Mouse (Mus musculus): Measurements from ENCODE around the gene Cdk15. TPM values are rescaled to one million over a fixed set of nuclear protein-coding genes. Genes with fewer than 3 reads are reported as not detected.

Gene Cdk15
- polyA plus RNA-seq, 1 experiment from 2014 or later: 1.3 TPM

GRCm38 (mm10) chr1:59317397-59317796 lies 60.7 kb downstream of the Cdk15 start:
- H3K4me1 ChIP-seq (replicated peaks): peaks cover 71% of the 10 kb centered on the region
- 0 out of 2 replicates have a peak overlapping the region, but pooled peaks have one; percentile 56 for H3K27ac ChIP-seq
- DNase-seq (ENCODE audit: low spot score): no peak
- H3K27me3 ChIP-seq (ENCODE audit: insufficient read depth, poor library complexity, severe bottlenecking): peaks cover 40% of the 10 kb centered on the region
- no peak overlapping the region for H3K4me3 ChIP-seq
- WGBS: 79% methylated on average over 1 of the region's 1 CpGs
- H3K9me3 ChIP-seq: no peaks in the 10 kb centered on the region
- H3K36me3 ChIP-seq: no peaks in the 10 kb centered on the region

- Histone ChIP-seq H3K4me3 (no peak overlapping the region), H3K4me1 (replicated peaks) (peaks cover 64% of the 10 kb centered on the region), H3K36me3 (no peaks in the 10 kb centered on the region), H3K27ac (no peak overlapping the region), H3K27me3 (ENCODE audit: insufficient read depth, poor library complexity, severe bottlenecking) (peaks cover 30% of the 10 kb centered on the region), H3K9me3 (0 out of 2 replicates have a peak, but pooled peaks cover 5% of the 10 kb centered on the region)
- 71% methylated on average over 5 of the region's 5 CpGs for WGBS
- DNase-seq (ENCODE audit: low spot score): no peak
These were observed 62.2 kb downstream of the Cdk15 start for GRCm38 (mm10) chr1:59318878-59319277.

- H3K27me3 ChIP-seq (ENCODE audit: insufficient read depth, poor library complexity, severe bottlenecking): peaks cover 30% of the 10 kb centered on the region
- no peak for DNase-seq (ENCODE audit: low spot score)
- peak overlapping the region; percentile 70 for H3K27ac ChIP-seq
- H3K36me3 ChIP-seq: no peaks in the 10 kb centered on the region
- 0 out of 2 replicates have a peak, but pooled peaks cover 5% of the 10 kb centered on the region for H3K9me3 ChIP-seq
- WGBS: 79% methylated on average over 9 of the region's 9 CpGs
- H3K4me3 ChIP-seq: no peak overlapping the region
- peaks cover 49% of the 10 kb centered on the region for H3K4me1 ChIP-seq (replicated peaks)
These were observed 64.6 kb downstream of the Cdk15 start for GRCm38 (mm10) chr1:59321076-59321879.

GRCm38 (mm10) chr1:59321880-59322836 lies 65.5 kb downstream of the Cdk15 start:
- H3K27me3 ChIP-seq (ENCODE audit: insufficient read depth, poor library complexity, severe bottlenecking): peaks cover 30% of the 10 kb centered on the region
- H3K36me3 ChIP-seq: no peaks in the 10 kb centered on the region
- 54% methylated on average over 9 of the region's 9 CpGs for WGBS
- 0 out of 2 replicates have a peak, but pooled peaks cover 5% of the 10 kb centered on the region for H3K9me3 ChIP-seq
- no peak overlapping the region for H3K4me3 ChIP-seq
- H3K27ac ChIP-seq: peak overlapping the region; percentile 70
- H3K4me1 ChIP-seq (replicated peaks): peaks cover 52% of the 10 kb centered on the region
- peak; percentile 39 for DNase-seq (ENCODE audit: low spot score)

GRCm38 (mm10) chr1:59326854-59327395 lies 70.2 kb downstream of the Cdk15 start:
- Histone ChIP-seq H3K36me3 (no peaks in the 10 kb centered on the region), H3K27ac (peak overlapping the region; percentile 78), H3K4me1 (replicated peaks) (peaks cover 60% of the 10 kb centered on the region), H3K4me3 (no peak overlapping the region), H3K27me3 (ENCODE audit: insufficient read depth, poor library complexity, severe bottlenecking) (peaks cover 9% of the 10 kb centered on the region; the same call in 1 of the 2 replicates), H3K9me3 (0 out of 2 replicates have a peak, but pooled peaks cover 5% of the 10 kb centered on the region)
- WGBS: 12% methylated on average over 10 of the region's 10 CpGs
- DNase-seq (ENCODE audit: low spot score): peak; percentile 36

GRCm38 (mm10) chr1:59332737-59333385 lies 76.2 kb downstream of the Cdk15 start:
- WGBS: 35% methylated on average over 13 of the region's 13 CpGs
- H3K27me3 ChIP-seq (ENCODE audit: insufficient read depth, poor library complexity, severe bottlenecking): peaks cover 9% of the 10 kb centered on the region; the same call in 1 of the 2 replicates

GRCm38 (mm10) chr1:59333386-59333759 lies 76.7 kb downstream of the Cdk15 start:
- Histone ChIP-seq H3K4me3 (no peak overlapping the region), H3K36me3 (no peaks in the 10 kb centered on the region), H3K9me3 (no peaks in the 10 kb centered on the region), H3K4me1 (replicated peaks) (peaks cover 48% of the 10 kb centered on the region), H3K27ac (peak overlapping the region; percentile 46), H3K27me3 (ENCODE audit: insufficient read depth, poor library complexity, severe bottlenecking) (peaks cover 9% of the 10 kb centered on the region; the same call in 1 of the 2 replicates)
- DNase-seq (ENCODE audit: low spot score): no peak
- 43% methylated on average over 5 of the region's 5 CpGs for WGBS

More at GRCm38 (mm10) chr1:59332737-59333385, 76.2 kb downstream of the Cdk15 start:
- peaks cover 53% of the 10 kb centered on the region for H3K4me1 ChIP-seq (replicated peaks)
- H3K27ac ChIP-seq: peak overlapping the region; percentile 66
- no peaks in the 10 kb centered on the region for H3K36me3 ChIP-seq
- H3K9me3 ChIP-seq: no peaks in the 10 kb centered on the region
- DNase-seq (ENCODE audit: low spot score): no peak
- no peak overlapping the region for H3K4me3 ChIP-seq

- Histone ChIP-seq H3K9me3 (no peaks in the 10 kb centered on the region), H3K27ac (peak overlapping the region; percentile 54; the same call in 1 of the 2 replicates), H3K4me3 (no peak overlapping the region), H3K36me3 (no peaks in the 10 kb centered on the region), H3K4me1 (replicated peaks) (peaks cover 42% of the 10 kb centered on the region), H3K27me3 (ENCODE audit: insufficient read depth, poor library complexity, severe bottlenecking) (peaks cover 6% of the 10 kb centered on the region; the same call in 1 of the 2 replicates)
- no peak for DNase-seq (ENCODE audit: low spot score)
- 54% methylated on average over 10 of the region's 10 CpGs for WGBS
These were observed 77.3 kb downstream of the Cdk15 start for GRCm38 (mm10) chr1:59333860-59334561.

GRCm38 (mm10) chr1:59334562-59334890 lies 77.8 kb downstream of the Cdk15 start:
- H3K4me1 ChIP-seq (replicated peaks): peaks cover 44% of the 10 kb centered on the region
- H3K4me3 ChIP-seq: no peak overlapping the region
- no peak for DNase-seq (ENCODE audit: low spot score)
- no peaks in the 10 kb centered on the region for H3K9me3 ChIP-seq
- peak overlapping the region; percentile 54; the same call in 1 of the 2 replicates for H3K27ac ChIP-seq
- H3K27me3 ChIP-seq (ENCODE audit: insufficient read depth, poor library complexity, severe bottlenecking): peaks cover 6% of the 10 kb centered on the region; the same call in 1 of the 2 replicates
- H3K36me3 ChIP-seq: no peaks in the 10 kb centered on the region
- 70% methylated on average over 4 of the region's 4 CpGs for WGBS

- DNase-seq (ENCODE audit: low spot score): no peak
- Histone ChIP-seq H3K27me3 (ENCODE audit: insufficient read depth, poor library complexity, severe bottlenecking) (no peaks in the 10 kb centered on the region), H3K36me3 (no peaks in the 10 kb centered on the region), H3K9me3 (no peaks in the 10 kb centered on the region), H3K27ac (no peak overlapping the region), H3K4me3 (no peak overlapping the region), H3K4me1 (replicated peaks) (peaks cover 46% of the 10 kb centered on the region)
- 90% methylated on average over 1 of the region's 1 CpGs for WGBS
These were observed 79.5 kb downstream of the Cdk15 start for GRCm38 (mm10) chr1:59336256-59336655.

- peak overlapping the region; percentile 83 for H3K27ac ChIP-seq
- H3K27me3 ChIP-seq (ENCODE audit: insufficient read depth, poor library complexity, severe bottlenecking): no peaks in the 10 kb centered on the region
- 7% methylated on average over 16 of the region's 16 CpGs for WGBS
- peaks cover 9% of the 10 kb centered on the region for H3K9me3 ChIP-seq
- H3K4me1 ChIP-seq (replicated peaks): peaks cover 28% of the 10 kb centered on the region
- peak overlapping the region; percentile 35 for H3K4me3 ChIP-seq
- H3K36me3 ChIP-seq: peaks cover 5% of the 10 kb centered on the region; the same call in 1 of the 2 replicates
- peak; percentile 45 for DNase-seq (ENCODE audit: low spot score)
These were observed 84.3 kb downstream of the Cdk15 start for GRCm38 (mm10) chr1:59340814-59341588.

Measured in hindbrain, embryonic 10.5 days (tissue).